Mouse (Mus musculus) midbrain, embryonic 14.5 days (tissue): Measurements from ENCODE around the gene Man1c1. TPM values are rescaled to one million over a fixed set of nuclear protein-coding genes. Genes with fewer than 3 reads are reported as not detected.

Experiments
- ATAC-seq: fragments of 200-750 bp; cut with Nextera tagmentation; 2 replicates; pipeline ENCODE4 v1.8.0; 2017; ENCODE audit warnings: moderate number of reproducible peaks, moderate library complexity; ENCODE audit not compliant: low FRiP score, low TSS enrichment
- DNase-seq: peaks from one replicate; pipeline ENCODE4 v3.0.0-alpha.2; 2015
- H3K27ac ChIP-seq: fragments of 300-500 bp; sonication (generic); replicated peaks from 2 replicates; pipeline ENCODE4 v1.5.1; 2014; ENCODE audit warnings: mild to moderate bottlenecking, low read depth, low read length, moderate library complexity
- H3K27me3 ChIP-seq: fragments of 300-500 bp; sonication (generic); 2 replicates; pipeline ENCODE4 v1.6.1; 2014; ENCODE audit warnings: low read length, control low read depth, mixed read lengths; ENCODE audit not compliant: control insufficient read depth, insufficient read depth
- H3K36me3 ChIP-seq: fragments of 300-500 bp; sonication (generic); 2 replicates; pipeline ENCODE4 v1.6.1; 2014; ENCODE audit warnings: low read length, control low read depth; ENCODE audit not compliant: control insufficient read depth, insufficient read depth
- H3K4me1 ChIP-seq: fragments of 300-500 bp; sonication (generic); 2 replicates; pipeline ENCODE4 v1.6.1; 2014; ENCODE audit warnings: mild to moderate bottlenecking, antibody characterized with exemption, low read length, control low read depth; ENCODE audit not compliant: control insufficient read depth, insufficient read depth
- H3K4me2 ChIP-seq: fragments of 300-500 bp; sonication (generic); 2 replicates; pipeline ENCODE4 v1.6.1; 2014; ENCODE audit warnings: mild to moderate bottlenecking, low read length, moderate library complexity
- H3K4me3 ChIP-seq: fragments of 300-500 bp; sonication (generic); replicated peaks from 2 replicates; pipeline ENCODE4 v1.5.1; 2014; ENCODE audit warnings: low read depth, low read length
- H3K9ac ChIP-seq: fragments of 300-500 bp; sonication (generic); replicated peaks from 2 replicates; pipeline ENCODE4 v1.6.1; 2014; ENCODE audit warnings: mild to moderate bottlenecking, low read length, moderate library complexity
- H3K9me3 ChIP-seq: fragments of 300-500 bp; sonication (generic); 2 replicates; pipeline ENCODE4 v1.6.1; 2016; ENCODE audit warnings: low read length, control low read depth, mixed read lengths; ENCODE audit not compliant: control insufficient read depth
- WGBS: fragments of 180-500 bp; shearing (Covaris S2); extraction: QIAGEN DNeasy Blood & Tissue Kit; methylation state at CpG from one replicate; pipeline ENCODE4 v1.1.7; 2014; 5-methylcytosine and 5-hydroxymethylcytosine counted together
- polyA plus RNA-seq: library from polyadenylated mRNA; unstranded; fragments of >200 nt; fragmentation: Nextera tagmentation; extraction: Ambion mirVana; gene quantifications from 2 replicates; pipeline ENCODE4 v1.2.1, GENCODE M21; 2014

Man1c1 gene
- polyA plus RNA-seq: 3.9 and 4.9 TPM in 2 replicates

GRCm38 (mm10) chr4:134703835-134704546 lies at the start of gene Man1c1:
Man1c1 (minus strand) TSS chr4:134704290.
- WGBS: under 1% methylated on average over 81 of the region's 81 CpGs
- Histone ChIP-seq H3K27me3 (peaks cover 15% of the 10 kb centered on the region), H3K36me3 (no peaks in the 10 kb centered on the region), H3K4me1 (peaks cover 14% of the 10 kb centered on the region; the same call in 1 of the 2 replicates), H3K9ac (peak within 1 kb of the TSS; percentile 59), H3K4me3 (peak within 1 kb of the TSS; percentile 62), H3K4me2 (peak within 1 kb of the TSS; percentile 99), H3K27ac (peak within 1 kb of the TSS; percentile 81), H3K9me3 (no peaks in the 10 kb centered on the region)
- ATAC-seq (peak; percentile 97), DNase-seq (peak; percentile 99)

DNA sequence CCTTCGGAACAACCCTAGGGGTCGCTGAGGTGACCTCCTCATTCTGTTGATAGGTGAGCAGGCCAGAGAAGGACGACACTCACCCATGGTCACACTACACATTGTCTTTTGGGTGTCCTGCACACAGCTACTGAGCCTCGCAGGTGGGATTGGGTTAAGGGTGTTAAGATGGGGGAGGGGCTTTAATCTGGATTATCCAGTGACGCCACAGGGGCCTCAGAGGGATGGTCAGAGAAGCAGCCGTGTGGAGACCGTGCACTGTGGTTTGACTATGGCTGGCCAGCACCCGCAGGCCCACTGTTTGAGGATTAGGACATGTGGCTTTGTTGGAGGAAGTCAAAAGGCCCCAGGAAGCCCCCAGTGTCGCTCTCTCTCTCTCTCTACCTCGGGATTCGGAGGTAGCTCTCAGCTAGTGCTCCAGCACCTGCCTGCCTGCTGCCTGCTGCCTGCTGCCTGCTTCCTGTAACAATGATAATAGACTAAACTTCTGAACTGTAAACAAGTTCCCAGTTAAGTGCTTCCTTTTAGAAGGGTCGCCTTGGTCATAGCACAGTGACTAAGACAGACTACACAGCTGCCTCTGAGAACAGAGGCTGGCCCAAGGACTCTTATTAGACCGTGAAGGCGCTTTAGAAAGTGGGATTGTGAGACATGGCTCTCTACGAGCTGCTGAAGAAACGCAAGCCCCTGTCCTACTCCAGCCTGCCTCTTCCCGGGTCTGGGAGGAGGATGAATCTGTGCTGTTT lies 49.6 kb upstream of the Man1c1 start:
- Histone ChIP-seq H3K4me2 (no peak overlapping the region), H3K4me1 (peaks cover 3% of the 10 kb centered on the region; the same call in 1 of the 2 replicates), H3K4me3 (no peak overlapping the region), H3K9me3 (no peaks in the 10 kb centered on the region), H3K9ac (no peak overlapping the region), H3K36me3 (no peaks in the 10 kb centered on the region), H3K27me3 (no peaks in the 10 kb centered on the region), H3K27ac (no peak overlapping the region)
- ATAC-seq (no peak), DNase-seq (no peak)
- 16% methylated on average over 17 of the region's 17 CpGs for WGBS

- H3K4me1 ChIP-seq: peaks cover 3% of the 10 kb centered on the region; the same call in 1 of the 2 replicates
- DNase-seq (no peak), ATAC-seq (no peak)
- no peaks in the 10 kb centered on the region for H3K27me3 ChIP-seq
- WGBS: 42% methylated on average over 11 of the region's 11 CpGs
- H3K9me3 ChIP-seq: no peaks in the 10 kb centered on the region
- H3K4me3 ChIP-seq: no peak overlapping the region
- no peaks in the 10 kb centered on the region for H3K36me3 ChIP-seq
- H3K4me2 ChIP-seq: no peak overlapping the region
- no peak overlapping the region for H3K27ac ChIP-seq
- no peak overlapping the region for H3K9ac ChIP-seq
These were observed 48.9 kb upstream of the Man1c1 start for GRCm38 (mm10) chr4:134752911-134753426.

GRCm38 (mm10) chr4:134751682-134752380 lies 47.7 kb upstream of the Man1c1 start:
- DNase-seq: no peak
- H3K4me2 ChIP-seq: no peak overlapping the region
- 88% methylated on average over 18 of the region's 18 CpGs for WGBS
- no peaks in the 10 kb centered on the region for H3K27me3 ChIP-seq
- no peak for ATAC-seq
- peaks cover 3% of the 10 kb centered on the region; the same call in 1 of the 2 replicates for H3K4me1 ChIP-seq
- H3K36me3 ChIP-seq: no peaks in the 10 kb centered on the region
- no peak overlapping the region for H3K27ac ChIP-seq
- no peak overlapping the region for H3K9ac ChIP-seq
- no peaks in the 10 kb centered on the region for H3K9me3 ChIP-seq
- no peak overlapping the region for H3K4me3 ChIP-seq

- Histone ChIP-seq H3K36me3 (no peaks in the 10 kb centered on the region), H3K9me3 (no peaks in the 10 kb centered on the region), H3K4me3 (no peak overlapping the region), H3K9ac (no peak overlapping the region), H3K27ac (no peak overlapping the region), H3K4me2 (no peak overlapping the region), H3K4me1 (peaks cover 3% of the 10 kb centered on the region; the same call in 1 of the 2 replicates), H3K27me3 (no peaks in the 10 kb centered on the region)
- no peak for DNase-seq
- no peak for ATAC-seq
- 84% methylated on average over 6 of the region's 6 CpGs for WGBS
These were observed 46.7 kb upstream of the Man1c1 start for GRCm38 (mm10) chr4:134750825-134751224.

- 82% methylated on average over 5 of the region's 5 CpGs for WGBS
- no peaks in the 10 kb centered on the region for H3K36me3 ChIP-seq
- no peak overlapping the region for H3K9ac ChIP-seq
- peaks cover 3% of the 10 kb centered on the region; the same call in 1 of the 2 replicates for H3K4me1 ChIP-seq
- no peaks in the 10 kb centered on the region for H3K9me3 ChIP-seq
- no peak overlapping the region for H3K27ac ChIP-seq
- H3K27me3 ChIP-seq: no peaks in the 10 kb centered on the region
- no peak for DNase-seq
- no peak for ATAC-seq
- H3K4me3 ChIP-seq: no peak overlapping the region
- H3K4me2 ChIP-seq: no peak overlapping the region
These were observed 46.2 kb upstream of the Man1c1 start for GRCm38 (mm10) chr4:134750263-134750662.

DNA sequence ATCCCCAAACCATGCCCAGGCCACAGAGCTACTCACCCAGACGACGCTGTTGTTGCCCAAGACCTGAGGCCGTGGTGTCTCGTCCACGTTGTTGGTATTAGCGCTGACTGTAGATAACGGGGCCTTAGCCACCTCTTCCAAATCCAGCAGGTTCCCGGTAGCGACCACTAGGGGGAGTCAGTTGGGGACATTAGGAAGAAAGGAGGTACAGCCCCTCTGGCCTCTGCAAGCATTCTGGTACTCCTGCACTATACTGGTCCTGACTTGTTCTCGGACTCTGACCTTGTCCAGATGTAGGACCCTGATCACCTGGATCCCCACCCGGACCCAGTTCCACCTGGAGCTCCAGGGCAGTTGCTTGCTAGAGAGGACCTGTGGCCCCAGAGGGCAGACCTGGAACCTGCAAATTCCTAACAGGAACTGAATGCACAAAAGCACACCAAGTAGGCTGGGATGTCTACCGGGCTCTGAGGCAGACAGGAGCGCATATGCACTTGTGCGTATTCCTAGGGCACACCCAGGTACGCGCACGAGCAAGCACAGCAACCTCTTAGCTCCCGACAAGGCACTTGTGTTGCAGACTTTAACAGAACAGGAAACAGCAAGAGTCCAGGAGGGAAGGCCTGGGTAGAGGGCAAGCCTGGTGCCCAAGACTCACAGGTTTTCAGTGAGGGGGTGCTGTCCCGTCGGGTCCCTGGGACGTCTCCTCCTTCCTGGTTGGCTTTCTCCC lies 45.4 kb upstream of the Man1c1 start:
- Histone ChIP-seq H3K9me3 (no peaks in the 10 kb centered on the region), H3K36me3 (no peaks in the 10 kb centered on the region), H3K4me1 (peaks cover 3% of the 10 kb centered on the region; the same call in 1 of the 2 replicates), H3K27me3 (no peaks in the 10 kb centered on the region), H3K9ac (no peak overlapping the region), H3K4me2 (no peak overlapping the region), H3K4me3 (no peak overlapping the region), H3K27ac (no peak overlapping the region)
- ATAC-seq (no peak), DNase-seq (no peak)
- WGBS: 67% methylated on average over 21 of the region's 21 CpGs
